Mouse (Mus musculus): ENCODE results near the gene Toe1. TPM values are rescaled to one million over a fixed set of nuclear protein-coding genes. Genes with fewer than 3 reads are reported as not detected.

The Toe1 gene
- total and polyA plus RNA-seq, 3 experiments: 31.3 to 47.8 (median 40.3) TPM

- in situ Hi-C loops (cut with MboI; ENCODE audit: low pct_ligation_motif_present, low pct_unique_long_range_greater_than_20kb, low sequenced_read_pairs): no loop called here
Measured at GRCm38 (mm10) chr4:116794273-116794672, 13.2 kb downstream of the Toe1 start.

DNA sequence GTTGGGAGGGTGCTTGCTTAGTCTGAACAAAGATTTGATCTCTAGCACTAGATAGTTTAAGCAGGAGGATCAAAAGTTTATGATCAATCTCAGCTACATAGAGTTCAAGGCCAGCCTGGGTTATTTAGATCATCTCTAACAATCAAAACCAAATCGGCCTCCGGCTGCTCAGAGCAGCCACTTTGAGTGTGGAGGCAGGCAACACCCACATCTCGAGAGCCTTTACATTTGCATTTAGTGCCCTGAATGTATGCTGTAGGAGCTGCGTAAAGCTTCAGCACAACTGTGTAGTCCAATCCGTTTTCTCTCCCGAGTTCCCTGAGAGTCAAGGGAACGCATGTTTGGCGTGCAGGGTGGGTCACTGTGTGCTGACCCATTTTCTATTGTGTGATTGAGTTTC, 15.0 kb downstream of the Toe1 start:
- H3K4me1 ChIP-seq (ENCODE audit: control insufficient read depth in 1 of 2, insufficient read depth in 2 of 2): peaks cover 0 to 11% of the 10 kb centered on the region in 2 experiments; a peak in 2 of 4 replicates
- H3K36me3 ChIP-seq (replicated peaks in 1 of 2; ENCODE audit: control insufficient read depth in 1 of 2, insufficient read depth in 1 of 2, low read length in 1 of 2): peaks cover 2 to 9% of the 10 kb centered on the region in 2 experiments
- no peak overlapping the region for H3K4me3 ChIP-seq (replicated peaks in 1 of 3; ENCODE audit: low read depth in 2 of 3, low read length in 2 of 3, poor library complexity in 1 of 3)
- dilution Hi-C loops (cut with MboI; ENCODE audit: extremely low pct_ligation_motif_present, extremely low pct_unique_long_range_greater_than_20kb, low sequenced_read_pairs): no loop called here
- TF ChIP-seq EP300 (IDR thresholded peaks at IDR 0.05; ENCODE audit: low read length): no peak
- TF ChIP-seq HCFC1 (IDR thresholded peaks at IDR 0.05; ENCODE audit: low read depth, low read length): no peak
- no peak for TF ChIP-seq POLR2A (IDR thresholded peaks at IDR 0.05; ENCODE audit: low read depth, low read length)
- no peak for TF ChIP-seq ETS1 (conservative IDR thresholded peaks at IDR 0.05; ENCODE audit: low read depth, low read length)
- TF ChIP-seq JUND (conservative IDR thresholded peaks at IDR 0.05; ENCODE audit: low read depth, low read length): no peak
- no peak for TF ChIP-seq ELF1 (IDR thresholded peaks at IDR 0.05; ENCODE audit: low read depth, low read length)
- TF ChIP-seq USF2 (conservative IDR thresholded peaks at IDR 0.05; ENCODE audit: low read depth, low read length): no peak
- TF ChIP-seq MXI1 (IDR thresholded peaks at IDR 0.05; ENCODE audit: low read depth, low read length): no peak
- no peak for TF ChIP-seq ZKSCAN1 (IDR thresholded peaks at IDR 0.05; ENCODE audit: borderline replicate concordance, low read depth, low read length)
- no peak for TF ChIP-seq NRF1 (IDR thresholded peaks at IDR 0.05; ENCODE audit: low read depth, low read length)
- no peaks in the 10 kb centered on the region for H3K27me3 ChIP-seq (replicated peaks)
- no peak overlapping the region for H3K27ac ChIP-seq (ENCODE audit: insufficient read depth, low read depth)
- H3K9ac ChIP-seq (ENCODE audit: insufficient read depth, low read depth): no peak overlapping the region
- in situ Hi-C loops (cut with MboI; ENCODE audit: low pct_ligation_motif_present, low pct_unique_long_range_greater_than_20kb, low sequenced_read_pairs): no loop called here
- H3K79me2 ChIP-seq (replicated peaks; ENCODE audit: control insufficient read depth, extremely low read depth, insufficient read depth, poor library complexity, severe bottlenecking): no peaks in the 10 kb centered on the region
- no peaks in the 10 kb centered on the region for H3K9me3 ChIP-seq (replicated peaks; ENCODE audit: low read length)
- H3K4me2 ChIP-seq (ENCODE audit: insufficient read depth, low read depth, poor library complexity, severe bottlenecking): no peak overlapping the region
- no peak for DNase-seq (ENCODE audit: extremely low read depth)

More at GRCm38 (mm10) chr4:116794273-116794672, 13.2 kb downstream of the Toe1 start:
- Histone ChIP-seq H3K4me1 (ENCODE audit: control insufficient read depth in 1 of 2, insufficient read depth in 2 of 2) (no peaks in the 10 kb centered on the region), H3K36me3 (replicated peaks in 1 of 2; ENCODE audit: control insufficient read depth in 1 of 2, insufficient read depth in 1 of 2, low read length in 1 of 2) (peaks cover 2 to 13% of the 10 kb centered on the region in 2 experiments), H3K9ac (ENCODE audit: insufficient read depth, low read depth) (no peak overlapping the region), H3K9me3 (replicated peaks; ENCODE audit: low read length) (no peaks in the 10 kb centered on the region), H3K79me2 (replicated peaks; ENCODE audit: control insufficient read depth, extremely low read depth, insufficient read depth, poor library complexity, severe bottlenecking) (no peaks in the 10 kb centered on the region), H3K27me3 (replicated peaks) (no peaks in the 10 kb centered on the region), H3K27ac (ENCODE audit: insufficient read depth, low read depth) (no peak overlapping the region), H3K4me2 (ENCODE audit: insufficient read depth, low read depth, poor library complexity, severe bottlenecking) (no peak overlapping the region), H3K4me3 (replicated peaks in 1 of 3; ENCODE audit: low read depth in 2 of 3, low read length in 2 of 3, poor library complexity in 1 of 3) (no peak overlapping the region)
- no peak for DNase-seq (ENCODE audit: extremely low read depth)
- dilution Hi-C loops (cut with MboI; ENCODE audit: extremely low pct_ligation_motif_present, extremely low pct_unique_long_range_greater_than_20kb, low sequenced_read_pairs): no loop called here
- TF ChIP-seq E2F4 (IDR thresholded peaks at IDR 0.05; ENCODE audit: insufficient replicate concordance, low read depth, low read length) (no peak), CTCF (conservative IDR thresholded peaks at IDR 0.05 in 1 of 2, IDR thresholded peaks at IDR 0.05 in 1 of 2; ENCODE audit: low read depth in 2 of 2, low read length in 2 of 2) (peak in 1 of 2 experiments; percentile 60; a peak in 2 of 4 replicates), CHD1 (IDR thresholded peaks at IDR 0.05; ENCODE audit: low read depth, low read length) (no peak), RAD21 (IDR thresholded peaks at IDR 0.05; ENCODE audit: low read depth, low read length) (peak; percentile 42), SMC3 (IDR thresholded peaks at IDR 0.05; ENCODE audit: low read depth, low read length) (no peak; the same call in none of the 2 replicates), POLR2A (IDR thresholded peaks at IDR 0.05; ENCODE audit: low read depth, low read length) (no peak)
